Mouse (Mus musculus): Measurements from ENCODE around the gene Sema3a.
"Not testable (repeated sequence)": the region's sequence is repeated elsewhere in the genome, so short reads cannot be mapped to it uniquely, and the experiment has no call there.

The Sema3a gene

DNA sequence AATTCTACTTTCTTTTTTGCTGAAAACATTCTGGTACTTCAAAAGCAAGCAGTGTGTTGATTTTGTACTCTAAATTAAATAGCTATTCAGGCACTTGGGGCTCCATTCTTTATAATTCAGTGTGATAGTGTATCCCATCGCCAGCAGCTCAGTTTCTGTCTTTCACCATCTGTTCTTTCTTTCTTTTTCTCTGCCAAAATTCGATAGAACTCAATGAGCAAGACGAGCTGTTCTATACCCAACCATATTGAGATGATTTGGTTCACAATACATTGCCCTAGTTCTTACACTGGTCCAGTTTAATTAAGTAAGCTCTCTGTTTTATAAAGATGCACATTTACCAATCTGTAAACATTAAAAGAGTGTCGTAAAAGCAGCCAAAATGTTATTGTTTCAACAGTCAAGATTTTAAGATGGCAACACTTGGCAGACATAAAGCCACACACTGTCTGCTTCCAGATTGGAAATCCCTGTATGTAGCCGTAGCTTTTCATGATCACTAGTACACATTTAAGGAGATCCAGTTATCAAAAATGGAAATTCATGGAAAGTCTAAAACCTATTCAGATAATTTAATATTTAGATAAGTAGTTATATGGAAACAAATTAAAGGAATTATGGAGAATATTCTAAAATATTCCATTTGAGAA lies 296.2 kb downstream of the Sema3a start:
- DNase-seq (ENCODE audit: low read depth) = no peak

DNA sequence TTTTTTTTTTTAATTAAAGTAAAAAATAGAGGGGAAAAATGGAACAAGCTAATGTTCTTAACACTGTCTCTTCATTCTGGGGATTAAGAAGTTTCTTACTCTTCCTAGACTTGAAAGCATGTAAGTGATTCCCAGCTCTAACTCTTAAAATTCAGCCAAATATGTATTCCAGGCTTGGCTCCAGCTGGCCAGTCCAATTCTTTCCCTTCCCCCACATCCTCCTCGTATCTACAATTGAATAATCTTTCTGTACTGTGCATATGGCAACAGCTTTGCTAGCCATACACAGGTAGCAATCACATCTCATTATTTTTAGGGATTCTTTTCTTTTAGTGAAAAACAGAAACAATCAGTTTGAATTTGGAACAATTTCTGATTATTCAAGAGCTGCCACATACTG lies 303.5 kb downstream of the Sema3a start:
- DNase-seq (ENCODE audit: low read depth) = no peak

DNA sequence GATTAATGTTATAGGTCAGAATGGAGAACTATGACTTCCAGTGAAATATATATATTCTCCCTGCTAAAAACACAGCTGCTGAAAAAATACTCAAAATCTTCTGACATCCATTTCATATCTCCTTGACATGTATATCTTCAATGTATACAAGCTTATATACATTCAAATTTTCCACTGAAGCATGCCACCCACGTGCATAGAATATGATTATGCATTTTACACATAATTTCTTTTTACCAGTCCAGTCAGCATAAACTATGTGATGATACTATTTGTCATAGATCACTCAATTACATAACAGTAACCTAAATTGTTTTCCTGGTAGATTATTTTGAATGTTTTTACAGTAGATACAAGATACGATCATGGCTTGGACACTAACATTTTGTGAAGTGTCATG lies 306.6 kb downstream of the Sema3a start:
- no peak for DNase-seq (ENCODE audit: low read depth)

DNA sequence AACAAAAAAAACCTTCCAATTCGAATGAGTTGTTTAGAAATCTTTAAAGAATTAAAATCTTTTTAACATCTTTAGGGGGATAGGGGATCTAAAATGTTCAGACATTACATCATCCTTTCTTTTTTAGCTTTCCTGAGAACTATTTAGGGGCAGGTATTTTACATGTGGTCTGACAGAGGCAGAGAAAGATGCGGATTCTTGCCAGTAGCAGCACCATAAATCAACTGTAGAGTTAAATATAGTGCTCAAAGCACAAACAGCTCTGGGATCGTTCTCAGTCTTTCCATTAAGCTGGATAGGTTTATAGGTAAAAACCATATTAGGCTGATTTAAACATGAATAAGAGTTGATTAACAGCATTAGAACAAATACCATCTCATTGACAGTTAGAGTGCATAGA lies 307.4 kb downstream of the Sema3a start:
- DNase-seq (ENCODE audit: low read depth) = no peak

DNA sequence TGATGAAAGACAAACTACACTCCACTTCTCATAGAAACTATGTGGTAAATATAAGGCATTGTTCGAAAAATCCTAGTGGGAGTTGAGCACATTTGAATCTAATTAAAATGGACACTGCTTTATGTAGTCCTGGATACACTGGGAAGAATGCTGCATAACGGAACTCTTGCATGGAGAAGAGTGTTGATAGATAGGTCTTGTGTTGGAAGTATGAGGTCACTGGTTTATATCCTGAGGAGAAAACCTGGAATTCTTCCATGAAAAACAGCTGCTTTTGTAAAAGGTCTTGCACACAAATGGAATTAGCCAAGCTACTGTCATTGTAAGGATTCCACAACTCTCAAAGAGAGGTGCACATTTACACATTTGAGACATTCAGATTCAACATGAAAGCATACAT lies 308.1 kb downstream of the Sema3a start:
- DNase-seq (ENCODE audit: low read depth) = no peak

DNA sequence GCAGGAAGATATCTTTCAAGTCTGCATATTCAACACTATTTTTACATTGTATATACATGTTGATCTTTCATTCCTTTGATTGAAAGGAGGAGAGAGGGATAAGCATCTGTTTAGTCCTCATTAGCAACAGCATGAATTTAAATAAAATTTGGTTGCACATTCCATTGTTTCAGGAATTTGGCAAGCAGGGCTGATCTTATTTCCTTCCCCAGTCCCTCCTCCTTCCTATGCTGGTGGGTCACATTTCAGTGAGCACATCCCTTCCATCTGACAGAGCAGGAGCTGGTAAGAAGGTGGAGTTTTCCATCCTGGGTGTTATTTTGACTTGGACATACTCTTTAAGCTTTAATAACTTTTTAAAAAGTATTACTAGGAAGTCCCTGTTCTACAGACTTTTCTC lies 315.9 kb downstream of the Sema3a start:
- no peak for DNase-seq (ENCODE audit: low read depth)

DNA sequence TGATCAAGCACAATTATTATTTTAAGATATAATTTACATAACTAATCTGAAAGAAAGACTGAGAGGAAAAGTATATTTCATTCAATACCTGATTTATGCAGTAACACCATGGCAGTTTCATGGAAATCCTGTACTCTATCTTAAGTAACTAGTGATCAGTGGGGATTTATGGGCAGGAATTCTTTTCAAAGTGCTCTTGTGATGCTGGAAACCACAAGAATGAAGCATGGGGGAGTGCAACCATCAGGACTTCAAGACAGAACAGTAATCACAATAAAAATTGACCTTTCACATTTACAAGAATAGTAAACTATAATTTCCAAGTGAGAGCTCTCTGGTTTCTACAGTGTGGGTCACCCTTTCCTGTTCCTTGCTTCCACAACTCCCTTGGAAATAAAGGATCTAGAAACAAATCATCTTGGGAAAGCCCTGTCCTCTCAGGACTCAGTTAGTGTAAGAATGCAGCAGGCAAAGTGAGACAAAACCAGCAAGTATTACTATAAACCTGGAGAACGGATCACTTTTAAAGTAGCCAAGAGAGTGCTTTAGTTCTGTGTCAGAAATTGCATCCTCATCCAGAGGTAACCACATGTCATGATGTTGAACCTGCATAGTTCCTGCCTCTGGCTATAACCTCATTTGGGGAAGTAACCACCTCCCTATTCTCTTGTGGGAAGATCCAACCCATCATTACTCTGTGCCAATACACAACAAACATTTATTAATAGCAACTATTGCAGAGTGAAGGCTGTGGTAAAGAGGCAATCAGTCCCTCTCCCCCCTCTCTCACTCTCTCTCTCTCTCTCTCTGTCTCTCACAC lies 335.2 kb downstream of the Sema3a start:
- DNase-seq (ENCODE audit: low read depth) = no peak

DNA sequence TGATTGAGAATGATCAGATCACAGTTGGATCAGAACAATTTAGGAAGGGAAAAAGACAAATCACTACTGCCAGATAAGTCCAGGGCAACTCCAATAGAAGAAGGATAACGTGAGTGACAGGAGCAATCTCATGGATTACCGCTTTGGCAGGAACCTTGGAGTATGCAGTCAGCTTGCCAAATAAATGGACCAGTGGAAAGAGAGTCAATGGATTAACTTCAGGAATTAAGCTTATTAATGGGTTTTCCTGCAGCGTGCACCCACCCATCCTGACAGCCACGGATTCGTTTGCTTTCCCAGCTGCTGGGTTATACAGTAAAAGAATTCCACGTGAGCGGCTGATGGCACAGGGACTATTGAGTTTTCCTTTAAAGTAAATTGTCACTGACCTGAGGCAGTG lies 343.6 kb downstream of the Sema3a start:
- no peak for DNase-seq (ENCODE audit: low read depth)

DNA sequence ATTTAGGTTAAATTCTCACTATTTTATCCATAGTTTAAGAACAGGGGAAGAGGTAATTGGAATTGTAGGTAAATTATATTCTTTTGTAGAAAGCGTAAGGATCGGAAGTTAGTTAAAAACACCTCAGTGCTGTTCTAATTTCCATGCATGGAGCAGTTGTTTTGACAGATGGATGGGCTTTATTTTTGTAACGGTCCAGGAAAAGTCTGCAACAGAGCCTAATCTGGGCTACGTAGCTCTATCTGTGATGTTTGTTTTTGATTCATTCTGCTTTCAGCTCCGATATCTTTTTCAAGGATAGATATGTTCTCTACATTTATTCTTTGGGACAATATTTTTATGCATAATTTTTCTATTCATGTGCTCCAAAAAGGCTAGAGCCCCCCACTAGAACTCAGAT lies 344.2 kb downstream of the Sema3a start:
- DNase-seq (ENCODE audit: low read depth) = no peak

DNA sequence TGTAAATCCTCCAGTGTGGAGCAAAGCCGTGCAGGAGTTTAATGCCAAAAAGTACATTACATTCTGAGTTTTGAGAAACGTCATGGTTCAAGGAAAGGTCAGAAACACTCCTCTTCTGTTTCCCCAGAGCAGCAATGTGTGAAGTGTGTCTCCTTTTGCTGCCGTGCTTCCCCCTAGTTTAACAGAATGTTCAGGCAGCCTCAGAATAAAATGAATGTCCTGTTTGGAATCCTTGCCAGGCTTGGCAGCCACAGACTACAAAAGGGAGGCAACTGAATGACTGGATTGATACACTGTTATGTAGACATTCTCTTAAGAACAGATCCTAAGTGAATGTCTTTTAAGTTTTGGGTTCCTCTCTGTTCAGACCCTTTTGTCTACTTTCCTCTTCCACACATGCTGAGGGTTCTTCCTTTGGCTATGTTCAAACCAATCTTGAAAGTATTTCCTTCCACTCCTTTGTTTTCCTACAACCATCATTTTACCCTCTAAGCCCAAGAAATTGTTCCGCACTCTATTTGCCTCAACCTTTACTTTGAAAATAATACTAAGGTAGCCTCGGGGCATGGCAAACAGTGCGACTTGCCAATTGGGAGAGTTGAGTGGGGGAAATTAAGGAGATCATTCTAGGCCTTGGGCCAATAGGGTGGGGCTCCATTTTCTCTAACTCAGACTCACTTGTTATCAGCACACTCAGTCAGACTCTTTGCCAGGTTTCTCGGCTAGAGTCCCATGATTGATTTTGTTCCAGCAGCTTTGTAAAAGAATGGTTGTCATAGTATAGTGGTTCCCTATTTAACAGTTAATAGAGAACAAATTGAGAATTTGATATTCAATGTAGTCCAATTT lies 345.1 kb downstream of the Sema3a start:
- no peak for DNase-seq (ENCODE audit: low read depth)

DNA sequence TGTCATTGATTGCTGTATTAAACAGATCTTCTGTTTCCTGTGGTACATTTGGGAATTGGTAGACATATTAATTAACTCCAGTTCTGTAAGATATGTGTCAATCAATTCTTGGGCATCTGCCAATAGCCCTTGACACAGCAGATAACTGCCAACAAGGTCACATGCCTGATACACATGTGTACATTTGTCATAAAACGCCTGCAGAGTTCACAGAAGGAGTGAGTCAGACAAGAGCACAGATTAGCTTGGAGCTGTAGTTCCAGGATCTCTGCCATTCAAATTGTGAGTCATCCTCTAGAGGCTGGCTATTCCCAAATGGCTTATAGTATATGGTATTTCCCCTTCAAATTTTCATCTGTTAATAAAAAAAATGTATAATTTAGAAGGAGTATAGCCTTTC lies 352.4 kb downstream of the Sema3a start:
- DNase-seq (ENCODE audit: low read depth) = no peak

DNA sequence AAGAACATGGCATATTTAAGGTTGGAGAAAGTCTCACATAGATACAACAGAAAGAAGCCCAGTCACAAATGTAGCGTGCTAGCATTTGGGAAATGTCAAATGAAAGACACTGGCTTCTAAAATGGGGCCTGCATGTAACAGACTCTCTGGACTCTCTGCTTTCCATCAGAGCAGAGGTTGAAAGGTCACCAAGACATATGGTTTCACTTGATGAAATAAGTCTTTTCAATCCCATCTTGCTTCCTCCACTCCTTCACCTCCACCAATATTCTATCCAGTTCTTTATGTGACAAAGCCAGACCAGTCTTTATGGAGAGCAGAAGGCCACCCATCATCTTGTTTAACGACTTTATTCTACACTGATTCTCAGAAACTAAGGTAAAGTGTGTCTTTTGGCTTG lies 363.5 kb downstream of the Sema3a start:
- no peak for DNase-seq (ENCODE audit: low read depth)

DNA sequence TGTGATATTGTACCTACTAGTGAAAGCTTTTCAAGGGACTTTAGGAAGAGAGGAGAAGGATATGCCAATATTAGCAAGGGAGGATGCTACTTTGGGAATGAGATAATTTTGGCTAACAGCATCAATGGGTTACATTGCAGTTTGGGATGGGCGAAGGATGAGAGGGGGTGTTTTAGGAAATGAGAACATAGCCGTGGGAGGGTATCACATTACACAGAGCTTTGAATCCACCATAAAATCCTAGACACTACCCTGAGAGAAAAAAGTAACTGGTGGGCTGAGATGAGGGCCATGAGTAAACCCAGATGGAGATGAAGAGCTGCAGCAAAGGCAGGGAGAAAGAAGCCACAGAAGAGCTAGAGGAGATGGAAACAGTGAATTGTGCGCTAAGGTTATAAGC lies 370.8 kb downstream of the Sema3a start:
- not testable (repeated sequence) for DNase-seq (ENCODE audit: low read depth)

DNA sequence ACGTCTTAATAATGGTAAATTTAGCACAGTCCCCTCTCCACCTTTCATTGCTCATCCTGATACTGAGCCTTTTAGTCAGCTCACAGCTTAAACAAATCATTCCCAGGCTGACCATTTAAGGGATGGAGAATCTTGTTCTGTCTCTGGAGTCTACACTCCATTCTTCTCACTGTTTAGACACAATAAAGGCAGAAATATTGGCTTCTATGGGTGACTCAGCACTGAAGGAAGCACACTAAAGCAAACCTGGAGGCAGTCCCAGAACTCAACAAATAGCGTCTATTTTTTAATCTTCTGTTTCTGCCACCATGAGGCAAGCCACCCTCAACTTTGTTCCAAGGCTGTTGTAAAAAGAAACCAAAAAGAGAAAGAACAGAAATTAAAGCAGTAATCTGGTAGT lies 374.6 kb downstream of the Sema3a start:
- no peak for DNase-seq (ENCODE audit: low read depth)

DNA sequence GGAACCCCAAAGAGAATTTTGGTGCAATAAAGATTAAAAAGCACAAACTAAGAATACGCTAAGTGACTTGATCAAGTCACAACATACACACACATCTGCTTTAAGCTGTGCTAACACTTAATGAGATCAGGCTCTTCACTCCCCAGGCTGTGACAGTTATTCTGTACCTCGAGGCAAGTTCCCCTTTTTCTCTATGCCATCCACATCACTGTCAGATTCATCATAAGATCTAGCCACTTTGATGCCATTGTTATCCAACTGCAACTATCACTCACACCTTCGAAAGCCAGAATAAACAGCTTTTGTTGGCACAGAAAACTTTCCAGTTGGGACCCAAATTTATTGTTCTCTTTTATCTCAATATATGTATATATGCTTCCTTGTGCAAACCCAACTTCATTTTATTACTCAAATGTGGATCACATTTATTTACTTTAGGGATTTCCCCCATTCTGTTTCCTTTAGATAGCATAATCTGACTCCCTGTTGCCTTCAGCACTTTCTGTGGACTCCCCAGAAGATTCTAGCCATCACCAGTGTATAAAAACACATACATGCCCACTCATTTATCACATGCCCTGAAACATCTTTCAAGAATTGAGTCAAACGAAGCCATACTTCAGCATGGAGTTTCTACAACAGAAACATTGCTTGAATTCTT lies 380.8 kb downstream of the Sema3a start:
- DNase-seq (ENCODE audit: low read depth) = no peak

DNA sequence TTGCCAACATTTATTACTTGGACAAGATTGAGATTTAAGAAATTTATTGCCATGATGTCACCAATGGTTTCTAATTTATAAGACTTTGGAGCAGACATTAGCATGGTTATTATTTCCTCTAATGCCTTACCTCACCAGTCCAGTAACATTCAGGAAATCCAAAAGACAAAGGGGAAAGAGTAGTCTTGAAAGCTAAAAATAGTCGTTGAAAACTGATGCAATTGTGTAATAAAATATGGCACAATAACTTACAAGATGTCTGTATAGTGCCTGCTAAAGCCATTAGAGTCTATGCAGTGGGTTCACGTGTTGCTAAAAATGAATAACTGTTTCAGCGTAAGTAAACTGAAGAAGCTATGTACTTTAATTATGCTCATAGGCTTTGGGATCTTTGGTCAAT lies 383.9 kb downstream of the Sema3a start:
- DNase-seq (ENCODE audit: low read depth) = no peak

DNA sequence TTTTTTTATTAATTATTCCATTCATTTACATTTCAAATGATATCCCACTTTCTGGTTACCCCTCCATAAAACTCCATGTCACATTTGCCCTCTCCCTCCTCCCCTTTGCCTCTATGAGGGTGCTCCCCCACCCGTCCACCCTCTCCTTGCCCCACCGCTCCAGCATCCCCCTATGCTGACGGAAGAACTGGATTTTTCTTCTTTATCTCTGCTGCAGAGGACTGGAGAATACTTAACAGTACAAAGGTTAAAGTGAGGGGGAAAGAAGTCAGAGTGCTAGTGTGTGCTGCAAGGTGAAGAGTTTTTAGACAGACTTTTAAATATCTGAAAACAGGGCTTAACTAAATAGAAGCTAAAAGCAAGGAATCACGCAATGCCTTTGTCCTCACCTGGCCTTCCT lies 391.8 kb downstream of the Sema3a start:
- no peak for DNase-seq (ENCODE audit: low read depth)

DNA sequence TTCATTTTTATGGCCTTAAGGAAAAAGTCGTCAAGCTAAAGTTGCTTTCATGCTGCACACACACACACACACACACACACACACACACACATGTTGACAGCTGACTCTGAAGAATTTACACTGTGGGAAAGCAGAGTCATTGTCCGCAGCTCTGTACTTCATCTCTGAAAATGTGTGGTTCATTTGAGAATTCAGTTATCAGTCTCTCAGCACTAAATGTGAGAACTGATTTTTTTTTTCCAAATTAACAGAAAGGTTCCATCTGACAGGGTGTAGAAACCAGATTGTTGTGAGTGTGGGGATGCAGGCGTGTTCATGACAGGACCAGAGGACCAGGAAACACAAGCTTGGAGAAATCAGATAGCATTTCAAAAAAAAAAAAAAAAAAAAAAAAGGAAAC lies 400.4 kb downstream of the Sema3a start:
- no peak for DNase-seq (ENCODE audit: low read depth)

DNA sequence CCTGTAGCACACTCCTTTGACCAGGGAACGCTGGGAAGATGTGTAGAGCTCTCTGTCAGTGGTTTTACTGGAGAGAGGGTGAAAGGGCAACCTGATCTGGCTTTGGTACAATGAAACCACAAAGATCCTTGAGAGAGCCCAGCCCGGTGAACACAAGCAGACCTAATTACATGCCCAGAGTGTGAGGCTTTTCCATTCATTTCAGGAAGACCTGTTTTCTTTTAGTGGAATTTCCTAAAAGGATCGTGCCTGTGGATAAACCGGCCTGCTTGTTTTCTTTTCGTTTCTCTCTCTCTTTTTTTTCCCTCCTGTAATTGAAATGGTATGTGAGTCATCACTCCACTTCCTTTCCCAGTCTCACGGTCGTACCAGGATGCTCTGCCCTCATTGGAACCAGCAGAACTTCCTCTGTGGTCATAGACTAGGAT lies 401.8 kb downstream of the Sema3a start:
- DNase-seq (ENCODE audit: low read depth) = no peak

DNA sequence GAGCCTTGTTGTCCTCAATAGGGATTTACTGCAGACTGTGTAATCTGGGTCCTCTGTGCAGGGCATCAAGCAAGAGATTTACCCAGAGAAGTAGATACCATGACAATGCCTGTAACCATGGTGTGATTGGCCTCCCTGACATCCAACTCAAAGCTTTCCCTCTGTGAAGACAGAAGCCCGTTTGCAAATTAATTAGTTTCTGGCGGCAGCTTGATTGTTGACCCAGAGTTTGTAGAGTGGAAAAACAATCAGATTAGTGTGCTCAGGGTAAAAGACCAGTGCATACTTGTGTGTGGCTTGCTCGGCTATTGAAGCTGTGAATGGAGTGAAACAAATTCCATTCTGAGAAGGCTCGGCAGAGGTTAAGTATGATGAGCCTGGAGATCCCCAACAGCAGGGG lies 404.0 kb downstream of the Sema3a start:
- DNase-seq (ENCODE audit: low read depth) = no peak

DNA sequence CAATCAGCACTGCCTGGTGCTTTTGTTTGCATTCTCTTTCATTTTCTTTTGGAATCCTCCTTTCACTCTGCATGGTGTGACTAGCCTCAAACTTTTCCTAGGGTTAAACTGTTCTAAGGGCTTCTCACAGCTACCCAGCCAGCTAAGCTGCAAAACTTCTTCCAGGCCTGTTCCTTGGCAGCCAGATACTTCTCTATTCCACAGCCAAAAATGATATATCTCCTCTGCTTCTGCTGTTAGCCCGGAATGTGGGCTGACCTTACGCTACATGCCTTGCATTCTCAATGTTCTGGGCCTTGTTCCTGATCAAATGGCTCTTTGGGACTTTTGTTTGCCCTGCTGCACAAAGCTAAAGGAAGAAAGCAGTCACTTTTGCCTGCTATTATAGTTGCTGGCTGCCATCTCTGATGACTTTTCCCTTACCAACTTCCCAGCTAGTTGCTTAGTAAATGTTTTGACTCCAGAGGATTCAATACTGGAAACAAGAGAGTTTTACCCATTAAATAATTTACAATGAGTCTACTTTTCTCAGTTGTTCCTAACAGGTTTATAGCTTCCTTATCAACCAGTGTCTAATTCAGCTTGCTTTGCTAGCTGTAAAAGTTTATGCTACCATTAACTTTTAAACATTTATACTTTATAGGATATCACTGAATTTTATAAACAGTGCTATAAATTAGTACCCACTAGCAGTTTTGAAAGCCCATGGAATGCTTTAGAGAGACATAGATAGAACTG lies 422.4 kb downstream of the Sema3a start:
- DNase-seq (ENCODE audit: low read depth) = no peak

DNA sequence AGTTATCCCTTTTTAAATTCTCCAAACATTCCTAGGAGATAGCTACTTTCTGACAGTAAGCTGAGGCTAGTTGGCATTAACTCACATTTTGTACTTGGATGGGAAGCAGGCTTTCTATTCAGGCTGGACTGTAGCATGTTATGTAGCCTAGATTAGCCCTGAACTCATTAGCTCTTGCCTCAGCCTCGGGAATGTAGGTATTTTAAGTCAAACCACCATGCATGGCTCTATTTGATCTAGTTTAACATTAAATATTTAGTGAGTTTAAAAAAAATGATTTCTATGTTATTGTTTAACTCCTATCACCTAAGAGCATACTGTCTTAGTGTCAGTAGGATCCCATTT lies 423.0 kb downstream of the Sema3a start:
- DNase-seq (ENCODE audit: low read depth) = no peak
